Mouse (Mus musculus) lung, embryonic 16.5 days (tissue): ENCODE results near the gene Igsf21. TPM values are rescaled to one million over a fixed set of nuclear protein-coding genes. Genes with fewer than 3 reads are reported as not detected.

ENCODE experiments used
- ATAC-seq: fragments of 200-750 bp; cut with Nextera tagmentation; 2 replicates; pipeline ENCODE4 v1.8.0; 2017; ENCODE audit warnings: low read depth, mild to moderate bottlenecking, moderate library complexity
- H3K27ac ChIP-seq: fragments of 300-500 bp; sonication (generic); 2 replicates; pipeline ENCODE4 v1.5.1; 2014; ENCODE audit warnings: mild to moderate bottlenecking, control low read depth, low read length
- H3K27me3 ChIP-seq: fragments of 300-500 bp; sonication (generic); 2 replicates; pipeline ENCODE4 v1.6.1; 2014; ENCODE audit warnings: low read depth, low read length, mixed read lengths; ENCODE audit not compliant: control insufficient read depth, insufficient read depth
- H3K36me3 ChIP-seq: fragments of 300-500 bp; sonication (generic); 2 replicates; pipeline ENCODE4 v1.6.1; 2014; ENCODE audit warnings: low read length; ENCODE audit not compliant: control insufficient read depth, insufficient read depth
- H3K4me1 ChIP-seq: fragments of 300-500 bp; sonication (generic); replicated peaks from 2 replicates; pipeline ENCODE4 v1.6.1; 2014; ENCODE audit warnings: low read length, mixed read lengths; ENCODE audit not compliant: control insufficient read depth, insufficient read depth
- H3K4me2 ChIP-seq: fragments of 300-500 bp; sonication (generic); 2 replicates; pipeline ENCODE4 v1.6.1; 2014; ENCODE audit warnings: low read depth, low read length, control low read depth
- H3K4me3 ChIP-seq: fragments of 300-500 bp; sonication (generic); 2 replicates; pipeline ENCODE4 v1.5.1; 2014; ENCODE audit warnings: mild to moderate bottlenecking, low read length, control low read depth
- H3K9ac ChIP-seq: fragments of 300-500 bp; sonication (generic); 2 replicates; pipeline ENCODE4 v1.6.1; 2014; ENCODE audit warnings: low read length, control low read depth
- H3K9me3 ChIP-seq: fragments of 300-500 bp; sonication (generic); 2 replicates; pipeline ENCODE4 v1.6.1; 2016; ENCODE audit warnings: low read length; ENCODE audit not compliant: control insufficient read depth
- WGBS: fragments of 180-500 bp; shearing (Covaris S2); extraction: QIAGEN DNeasy Blood & Tissue Kit; methylation state at CpG from one replicate; pipeline ENCODE4 v1.1.7; 2014; 5-methylcytosine and 5-hydroxymethylcytosine counted together
- polyA plus RNA-seq: library from polyadenylated mRNA; unstranded; fragments of >200 nt; fragmentation: Nextera tagmentation; extraction: Ambion mirVana; gene quantifications from 2 replicates; pipeline ENCODE4 v1.2.1, GENCODE M21; 2015

Gene Igsf21
- polyA plus RNA-seq, 1 experiment from 2014 or later = 0.13 TPM

GRCm38 (mm10) chr4:140243231-140243630, 3.4 kb downstream of the Igsf21 start:
- ATAC-seq = no peak

GRCm38 (mm10) chr4:140242291-140242690, 4.3 kb downstream of the Igsf21 start:
- Histone ChIP-seq H3K4me3 (no peak overlapping the region), H3K27ac (no peak overlapping the region), H3K4me2 (no peak overlapping the region), H3K27me3 (peaks cover 46% of the 10 kb centered on the region), H3K9ac (no peak overlapping the region), H3K36me3 (no peaks in the 10 kb centered on the region), H3K9me3 (no peaks in the 10 kb centered on the region), H3K4me1 (0 out of 2 replicates have a peak, but pooled peaks cover 2% of the 10 kb centered on the region)
- 71% methylated on average over 1 of the region's 1 CpGs for WGBS
- no peak for ATAC-seq

More at GRCm38 (mm10) chr4:140243231-140243630, 3.4 kb downstream of the Igsf21 start:
- Histone ChIP-seq H3K27me3 (peaks cover 56% of the 10 kb centered on the region), H3K9me3 (no peaks in the 10 kb centered on the region), H3K4me2 (no peak overlapping the region), H3K4me3 (no peak overlapping the region), H3K9ac (no peak overlapping the region), H3K4me1 (0 out of 2 replicates have a peak, but pooled peaks cover 2% of the 10 kb centered on the region), H3K36me3 (no peaks in the 10 kb centered on the region), H3K27ac (no peak overlapping the region)
- 18% methylated on average over 16 of the region's 16 CpGs for WGBS

- H3K4me1 ChIP-seq = no peaks in the 10 kb centered on the region
- no peak overlapping the region for H3K9ac ChIP-seq
- no peaks in the 10 kb centered on the region for H3K36me3 ChIP-seq
- WGBS = 14% methylated on average over 10 of the region's 10 CpGs
- no peak overlapping the region for H3K4me2 ChIP-seq
- H3K27ac ChIP-seq = no peak overlapping the region
- H3K9me3 ChIP-seq = no peaks in the 10 kb centered on the region
- H3K4me3 ChIP-seq = no peak overlapping the region
- ATAC-seq = peak; percentile 34; the same call in 1 of the 2 replicates
- no peaks in the 10 kb centered on the region for H3K27me3 ChIP-seq
Measured at GRCm38 (mm10) chr4:140237305-140237741, 9.3 kb downstream of the Igsf21 start.

- Histone ChIP-seq H3K36me3 (no peaks in the 10 kb centered on the region), H3K27me3 (no peaks in the 10 kb centered on the region), H3K4me2 (no peak overlapping the region), H3K9ac (no peak overlapping the region), H3K9me3 (no peaks in the 10 kb centered on the region), H3K27ac (no peak overlapping the region), H3K4me3 (no peak overlapping the region), H3K4me1 (no peaks in the 10 kb centered on the region)
- WGBS = 57% methylated on average over 9 of the region's 9 CpGs
- ATAC-seq = no peak
Measured at GRCm38 (mm10) chr4:140235361-140236153, 11.0 kb downstream of the Igsf21 start.

GRCm38 (mm10) chr4:140234412-140235205, 12.0 kb downstream of the Igsf21 start:
- H3K4me2 ChIP-seq = no peak overlapping the region
- no peaks in the 10 kb centered on the region for H3K27me3 ChIP-seq
- no peak overlapping the region for H3K4me3 ChIP-seq
- no peak overlapping the region for H3K9ac ChIP-seq
- ATAC-seq = no peak
- H3K36me3 ChIP-seq = no peaks in the 10 kb centered on the region
- H3K9me3 ChIP-seq = no peaks in the 10 kb centered on the region
- no peak overlapping the region for H3K27ac ChIP-seq
- 69% methylated on average over 18 of the region's 18 CpGs for WGBS
- no peaks in the 10 kb centered on the region for H3K4me1 ChIP-seq

GRCm38 (mm10) chr4:140227837-140228236, 18.7 kb downstream of the Igsf21 start:
- Histone ChIP-seq H3K27ac (no peak overlapping the region), H3K9ac (no peak overlapping the region), H3K4me2 (no peak overlapping the region), H3K9me3 (no peaks in the 10 kb centered on the region), H3K27me3 (peaks cover 5% of the 10 kb centered on the region), H3K36me3 (no peaks in the 10 kb centered on the region), H3K4me1 (no peaks in the 10 kb centered on the region), H3K4me3 (no peak overlapping the region)
- no peak for ATAC-seq
- WGBS = 38% methylated on average over 5 of the region's 7 CpGs

GRCm38 (mm10) chr4:140225204-140225603, 21.4 kb downstream of the Igsf21 start:
- Histone ChIP-seq H3K27me3 (peaks cover 5% of the 10 kb centered on the region), H3K4me2 (no peak overlapping the region), H3K4me1 (no peaks in the 10 kb centered on the region), H3K36me3 (no peaks in the 10 kb centered on the region), H3K4me3 (no peak overlapping the region), H3K9me3 (no peaks in the 10 kb centered on the region), H3K27ac (no peak overlapping the region), H3K9ac (no peak overlapping the region)
- WGBS = 58% methylated on average over 9 of the region's 9 CpGs
- ATAC-seq = no peak

- ATAC-seq = no peak
- no peak overlapping the region for H3K9ac ChIP-seq
Measured at GRCm38 (mm10) chr4:140224451-140224850, 22.1 kb downstream of the Igsf21 start.

GRCm38 (mm10) chr4:140223067-140223466, 23.5 kb downstream of the Igsf21 start:
- WGBS = 13% methylated on average over 12 of the region's 12 CpGs

More at GRCm38 (mm10) chr4:140224451-140224850, 22.1 kb downstream of the Igsf21 start:
- Histone ChIP-seq H3K4me2 (no peak overlapping the region), H3K27ac (no peak overlapping the region), H3K4me3 (no peak overlapping the region), H3K27me3 (peaks cover 5% of the 10 kb centered on the region), H3K4me1 (no peaks in the 10 kb centered on the region), H3K36me3 (no peaks in the 10 kb centered on the region), H3K9me3 (no peaks in the 10 kb centered on the region)
- 52% methylated on average over 7 of the region's 7 CpGs for WGBS

More at GRCm38 (mm10) chr4:140223067-140223466, 23.5 kb downstream of the Igsf21 start:
- Histone ChIP-seq H3K4me2 (no peak overlapping the region), H3K4me1 (no peaks in the 10 kb centered on the region), H3K27me3 (peaks cover 5% of the 10 kb centered on the region), H3K4me3 (no peak overlapping the region), H3K36me3 (no peaks in the 10 kb centered on the region), H3K9ac (no peak overlapping the region), H3K9me3 (no peaks in the 10 kb centered on the region), H3K27ac (no peak overlapping the region)
- ATAC-seq = 0 out of 2 replicates have a peak, but pooled peaks have one; percentile 36
